Mouse (Mus musculus) brain, embryonic 14.5 days (tissue): ENCODE measurements around the gene Hist1h2bf.
A peak's percentile ranks its signal among the peaks of the same experiment; 100 is the strongest.

Experiments
- CTCF ChIP-seq: fragments of 200-500 bp; IDR thresholded peaks from 2 replicates; pipeline ENCODE4 v1.5.1; 2012; ENCODE audit warnings: inconsistent platforms, mild to moderate bottlenecking, moderate library complexity, borderline replicate concordance; ENCODE audit not compliant: insufficient read depth, insufficient read length; ENCODE audit errors: extremely low read depth
- POLR2A ChIP-seq: fragments of 200-500 bp; IDR thresholded peaks from 2 replicates; pipeline ENCODE4 v1.6.1; 2012; ENCODE audit warnings: mild to moderate bottlenecking, inconsistent platforms, borderline replicate concordance; ENCODE audit not compliant: poor library complexity, insufficient read depth, insufficient read length, severe bottlenecking; ENCODE audit errors: extremely low read depth

DNA sequence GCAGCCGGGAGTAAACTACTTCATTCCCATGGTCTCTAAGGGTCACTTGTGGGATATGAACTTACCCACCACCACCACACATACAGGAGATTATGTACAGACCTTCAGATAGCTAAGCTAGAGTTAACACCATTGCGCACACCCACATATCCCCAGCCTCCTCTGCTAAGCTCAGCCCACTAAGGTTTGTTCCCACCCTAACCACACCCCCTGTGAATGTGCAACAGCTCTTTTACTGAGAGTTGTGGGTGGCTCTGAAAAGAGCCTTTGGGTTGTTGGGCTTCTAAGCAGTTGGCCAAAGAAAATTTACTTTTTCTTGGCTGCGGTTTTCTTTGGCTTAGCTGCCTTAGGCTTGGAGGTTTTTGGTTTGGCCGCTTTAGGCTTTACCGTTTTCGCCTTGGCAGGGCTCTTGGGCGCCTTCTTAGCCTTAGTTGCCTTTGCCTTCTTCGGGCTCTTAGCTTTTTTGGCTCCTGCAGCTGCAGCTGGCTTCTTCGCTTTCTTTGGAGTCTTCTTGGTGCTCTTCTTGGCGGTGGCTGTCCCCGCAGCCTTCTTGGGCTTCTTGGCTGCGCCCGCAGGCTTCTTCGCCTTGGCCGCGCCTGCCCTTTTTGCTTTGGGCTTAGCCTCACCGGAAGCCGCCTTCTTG, 47.7 kb upstream of the Hist1h2bf start:
- no peak for TF ChIP-seq CTCF
- 0 out of 2 replicates have a peak, but pooled peaks have one; percentile 4 for TF ChIP-seq POLR2A
